Mouse (Mus musculus) G1E (cell line): Measurements from ENCODE around the gene Vmn2r85.

Experiments
- CTCF ChIP-seq: IDR thresholded peaks from 2 replicates; pipeline ENCODE4 v1.5.1; 2012; ENCODE audit warnings: low read depth, low read length, inconsistent platforms, mixed read lengths
- GATA1 ChIP-seq: IDR thresholded peaks from 2 replicates; pipeline ENCODE4 v1.6.1; 2012; ENCODE audit warnings: borderline replicate concordance, low read length, inconsistent platforms, mixed read lengths
- GATA2 ChIP-seq: IDR thresholded peaks from 2 replicates; pipeline ENCODE4 v1.6.1; 2012; ENCODE audit warnings: low read depth, low read length, inconsistent platforms, borderline replicate concordance
- POLR2AphosphoS5 ChIP-seq: IDR thresholded peaks from 2 replicates; pipeline ENCODE4 v1.6.1; 2012; ENCODE audit warnings: low read depth, low read length, inconsistent platforms; ENCODE audit not compliant: insufficient replicate concordance
- TAL1 ChIP-seq: conservative IDR thresholded peaks from 2 replicates; pipeline ENCODE4 v1.6.1; 2012; ENCODE audit warnings: low read depth, low read length, inconsistent platforms, mixed read lengths

DNA sequence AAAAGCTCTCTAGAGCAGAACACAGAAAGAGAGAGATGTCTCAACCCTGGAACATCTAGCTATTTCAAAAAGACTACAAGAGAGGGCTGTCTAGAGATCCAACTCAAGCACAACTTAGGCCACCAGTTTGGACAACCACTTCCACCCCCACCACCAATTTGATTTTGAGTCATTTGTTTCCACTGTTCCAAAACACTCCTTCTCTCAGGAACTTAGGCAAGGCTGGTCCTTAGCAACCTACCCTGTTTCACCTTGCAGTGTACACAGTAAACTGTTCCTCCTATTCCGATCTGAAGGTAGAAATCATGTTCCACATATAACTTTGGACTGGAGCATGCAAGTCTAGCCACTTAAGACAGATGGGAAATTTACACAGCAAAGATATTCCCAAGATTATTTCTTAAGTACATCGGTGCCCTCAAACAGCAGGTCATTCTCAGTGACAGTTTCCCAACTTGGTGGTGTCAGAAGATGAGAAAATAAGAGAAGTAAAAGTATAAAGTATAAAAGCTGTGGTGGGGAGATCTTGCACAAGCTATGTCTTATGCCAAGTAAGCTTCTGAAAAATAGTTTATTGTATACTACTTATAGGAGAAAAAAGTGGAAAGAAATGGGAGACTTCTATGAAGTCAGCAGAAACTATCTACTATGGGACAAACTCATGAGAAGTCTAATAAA is 59.4 kb downstream of the Vmn2r85 start:
- TF ChIP-seq CTCF, result no peak
- no peak for TF ChIP-seq POLR2AphosphoS5
- TF ChIP-seq GATA1, result no peak
- no peak for TF ChIP-seq TAL1
- no peak for TF ChIP-seq GATA2
